In the genomic region with DNA sequence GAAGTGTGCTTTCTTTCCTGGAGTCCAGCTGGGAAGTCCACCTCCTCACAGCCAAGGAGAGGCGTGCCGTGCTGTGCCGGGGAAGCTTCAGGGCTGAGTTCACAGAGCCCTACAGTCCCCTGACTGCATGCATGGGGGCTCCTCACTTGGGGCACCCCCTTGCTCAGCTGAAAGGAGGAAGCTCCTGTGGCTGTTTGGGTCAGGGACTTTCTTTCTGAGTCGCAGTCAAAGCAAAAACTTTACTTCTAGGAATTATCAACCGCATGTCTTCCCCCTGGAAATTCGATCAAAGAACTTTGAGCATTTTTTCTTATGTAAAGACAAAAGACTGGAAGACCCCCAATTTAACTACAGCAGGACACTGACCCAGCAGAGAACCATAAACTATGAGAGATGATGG, we compare ENCODE assay signal across 16 mouse cellular contexts. TPM values are rescaled to one million over a fixed set of nuclear protein-coding genes. Genes with fewer than 3 reads are reported as not detected.
"Had no signal": no experiment of that assay in that cellular context is flagged by ENCODE, and none has a peak within 500 bp of the region (broad histone marks: within the 10 kb centered on the region; RNA-seq: fewer than 3 reads in every experiment).

No protein-coding gene starts in this region.

- H3K9ac ChIP-seq: limb, embryonic 15.5 days; liver, embryonic 13.5 days; liver, postnatal 0 days; midbrain, embryonic 13.5 days; neural tube, embryonic 15.5 days had no signal

- H3K4me3 ChIP-seq: limb, embryonic 15.5 days; liver, embryonic 13.5 days; midbrain, embryonic 13.5 days; myocyte; neural tube, embryonic 15.5 days had no signal

- H3K9me3 ChIP-seq: limb, embryonic 15.5 days; midbrain, embryonic 13.5 days; neural tube, embryonic 15.5 days had no signal

- ATAC-seq: liver, postnatal 0 days; midbrain, embryonic 13.5 days had no signal

- H3K4me2 ChIP-seq: limb, embryonic 15.5 days; liver, embryonic 13.5 days; midbrain, embryonic 13.5 days; neural tube, embryonic 15.5 days had no signal

- H3K36me3 ChIP-seq: limb, embryonic 15.5 days; liver, embryonic 13.5 days; midbrain, embryonic 13.5 days; neural tube, embryonic 15.5 days had no signal

- DNase-seq: kidney, adult 8-10 months; kidney, postnatal 25 days; layer of hippocampus, postnatal 36 days; liver, embryonic 13.5 days; liver, postnatal 0 days; thymus, postnatal 36 days had no signal

- H3K27ac ChIP-seq: limb, embryonic 15.5 days; liver, embryonic 13.5 days; midbrain, embryonic 13.5 days; neural tube, embryonic 15.5 days had no signal

- H3K27me3 ChIP-seq: limb, embryonic 15.5 days; midbrain, embryonic 13.5 days; neural tube, embryonic 15.5 days had no signal

- H3K4me1 ChIP-seq: midbrain, embryonic 13.5 days; neural tube, embryonic 15.5 days had no signal

RNA-seq across cellular contexts. Expression of a gene that starts 5.6 kb away (rescaled TPM):
- total RNA-seq: layer of hippocampus, postnatal 36 days; megakaryocyte-erythroid progenitor cell, adult 5-6 weeks had no signal
- polyA plus RNA-seq: kidney, embryonic 16.5 days; limb, embryonic 11.5 days; limb, embryonic 15.5 days; lung, embryonic 16.5 days; midbrain, embryonic 13.5 days; myocyte; neural tube, embryonic 11.5 days; neural tube, embryonic 15.5 days; stomach, embryonic 16.5 days had no signal

RNA-seq across cellular contexts. Expression of a gene that starts 32.0 kb away (rescaled TPM):
- total RNA-seq: megakaryocyte-erythroid progenitor cell, adult 5-6 weeks had no signal

RNA-seq across cellular contexts. Expression of a gene that starts 43.8 kb away (rescaled TPM):
- total RNA-seq: megakaryocyte-erythroid progenitor cell, adult 5-6 weeks had no signal
